Mouse (Mus musculus) bone marrow, adult 2 months (tissue): ENCODE data around the gene Jak1.

Experiments
- CTCF ChIP-seq: fragments of 200-500 bp; IDR thresholded peaks from 2 replicates; pipeline ENCODE4 v1.5.1; 2011; ENCODE audit warnings: low read length, control low read depth; ENCODE audit not compliant: control insufficient read depth, insufficient read depth
- POLR2A ChIP-seq: fragments of 200-500 bp; IDR thresholded peaks from 2 replicates; pipeline ENCODE4 v1.6.1; 2011; ENCODE audit warnings: low read depth, mild to moderate bottlenecking, control low read depth, low read length, borderline replicate concordance; ENCODE audit not compliant: control insufficient read depth

- TF ChIP-seq CTCF (no peak), POLR2A (no peak)
Observed at GRCm38 (mm10) chr4:101238589-101238988, 26.5 kb downstream of the Jak1 start.
